Mouse (Mus musculus): ENCODE measurements around the gene Cfap299.

Cfap299 gene

DNA sequence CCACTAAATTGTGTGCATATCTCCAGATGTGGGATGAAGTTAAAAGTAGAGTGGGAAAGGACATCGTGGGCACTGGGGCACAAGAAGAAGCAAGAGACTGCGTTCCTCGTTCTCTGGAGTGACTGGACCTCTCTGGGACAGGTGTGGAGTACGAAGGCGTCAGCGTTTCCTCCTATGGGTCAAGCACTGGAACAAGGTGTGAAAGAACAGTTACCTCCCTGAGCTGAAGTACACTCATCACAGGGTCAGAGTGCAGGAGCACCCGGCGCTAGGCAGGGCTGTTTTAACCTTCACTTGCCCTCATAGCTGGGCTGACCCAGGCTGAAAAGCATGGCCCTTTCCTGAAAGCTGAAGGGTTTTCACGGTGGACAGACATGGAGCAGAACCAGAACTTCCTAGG is 504.7 kb downstream of the Cfap299 start:
- 88% methylated on average over 9 of the region's 9 CpGs for WGBS

DNA sequence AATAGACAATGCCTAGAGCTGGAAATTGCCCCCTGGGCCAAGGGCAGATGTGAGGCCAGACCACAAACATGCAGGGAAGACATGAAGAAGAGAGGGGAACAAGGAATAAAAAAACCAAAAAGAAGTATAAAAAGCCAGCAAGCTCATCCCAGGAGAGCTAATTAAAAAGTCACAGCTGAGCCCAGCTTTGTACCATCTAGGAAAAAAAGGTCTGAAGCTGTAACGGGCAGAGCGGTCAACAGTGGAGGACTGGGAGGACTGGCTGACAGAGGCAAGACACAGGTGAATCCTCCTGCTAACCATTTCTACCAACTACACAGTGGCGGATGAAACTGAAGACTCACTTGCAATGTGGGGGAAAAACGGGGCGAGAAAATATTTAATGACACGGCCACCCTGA is 505.2 kb downstream of the Cfap299 start:
- 95% methylated on average over 6 of the region's 6 CpGs for WGBS

DNA sequence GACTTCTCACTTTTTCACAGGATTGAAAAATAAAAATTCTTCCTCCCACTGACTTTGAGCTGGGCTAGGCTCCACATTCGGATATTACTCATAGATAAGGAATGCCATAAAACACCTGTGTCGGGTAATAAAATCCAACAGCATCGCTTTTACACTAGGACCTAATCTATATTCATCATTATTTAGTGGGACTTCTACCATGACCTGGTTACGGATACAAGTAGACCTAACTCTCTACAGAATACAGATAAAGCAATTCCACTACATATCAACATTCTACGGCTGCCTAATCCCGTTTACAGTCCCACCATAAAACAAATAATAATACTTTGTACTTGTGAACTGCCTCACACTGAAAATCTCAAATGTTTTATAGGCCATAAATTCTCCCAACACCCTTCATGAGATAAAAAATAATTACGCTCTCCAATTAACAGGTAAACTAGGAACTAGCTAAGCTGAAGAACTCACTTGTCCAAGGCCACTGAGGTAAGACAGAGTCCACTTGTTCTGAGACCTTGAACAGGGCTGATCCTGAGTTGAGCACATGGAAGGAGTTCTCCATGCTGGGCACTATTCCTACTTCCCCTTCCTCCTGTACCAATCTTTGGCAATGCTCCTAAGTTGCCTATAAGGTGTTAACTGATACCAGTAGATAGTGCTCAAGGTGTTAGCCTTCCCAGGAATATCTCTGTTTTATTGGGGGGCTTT is 513.7 kb downstream of the Cfap299 start:
- 94% methylated on average over 7 of the region's 7 CpGs for WGBS

DNA sequence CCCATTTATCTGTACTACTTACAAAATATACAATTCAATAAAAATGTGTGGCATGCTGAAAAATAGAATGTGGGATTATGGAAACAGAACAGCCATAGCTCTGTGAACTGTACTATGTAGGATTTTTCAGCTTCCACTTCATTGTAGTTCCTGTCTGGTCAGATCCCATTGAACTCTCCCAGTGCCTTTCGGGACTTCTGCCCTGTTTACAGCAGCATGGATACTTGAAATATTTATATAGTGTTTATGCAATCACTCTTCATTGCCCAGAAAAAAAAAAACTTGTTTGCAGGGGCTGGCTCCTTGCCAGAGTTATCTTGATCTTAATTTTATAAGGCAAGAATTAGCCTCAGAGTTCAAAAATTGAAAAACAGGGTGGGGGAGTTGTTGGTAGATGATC is 515.6 kb downstream of the Cfap299 start:
- 79% methylated on average over 1 of the region's 1 CpGs for WGBS
